Mouse (Mus musculus) heart, postnatal 0 days (tissue): ENCODE results near the gene 4930590J08Rik. TPM values are rescaled to one million over a fixed set of nuclear protein-coding genes. Genes with fewer than 3 reads are reported as not detected.
"Not testable (repeated sequence)": the region's sequence is repeated elsewhere in the genome, so short reads cannot be mapped to it uniquely, and the experiment has no call there.

Experiments
- ATAC-seq: fragments of 200-750 bp; cut with Nextera tagmentation; 2 replicates; pipeline ENCODE4 v1.8.0; 2017; ENCODE audit warnings: low read depth, moderate number of reproducible peaks, moderate library complexity; ENCODE audit not compliant: insufficient read depth
- DNase-seq: peaks from one replicate; pipeline ENCODE4 v3.0.0-alpha.2; 2016; ENCODE audit warnings: low spot score
- H3K27ac ChIP-seq: fragments of 300-500 bp; sonication (generic); 2 replicates; pipeline ENCODE4 v1.5.1; 2014; ENCODE audit warnings: low read depth, mild to moderate bottlenecking
- H3K27me3 ChIP-seq: fragments of 300-500 bp; sonication (generic); 2 replicates; pipeline ENCODE4 v1.6.1; 2014; ENCODE audit warnings: low read length, mixed read lengths; ENCODE audit not compliant: control insufficient read depth, insufficient read depth
- H3K36me3 ChIP-seq: fragments of 300-500 bp; sonication (generic); replicated peaks from 2 replicates; pipeline ENCODE4 v1.6.1; 2014; ENCODE audit warnings: low read length, mixed read lengths; ENCODE audit not compliant: control insufficient read depth, insufficient read depth
- H3K4me1 ChIP-seq: fragments of 300-500 bp; sonication (generic); 2 replicates; pipeline ENCODE4 v1.6.1; 2014; ENCODE audit warnings: antibody characterized with exemption; ENCODE audit not compliant: control insufficient read depth, insufficient read depth
- H3K4me2 ChIP-seq: fragments of 300-500 bp; sonication (generic); 2 replicates; pipeline ENCODE4 v1.6.1; 2014; ENCODE audit warnings: low read depth, mild to moderate bottlenecking, low read length, moderate library complexity
- H3K4me3 ChIP-seq: fragments of 300-500 bp; sonication (generic); 2 replicates; pipeline ENCODE4 v1.5.1; 2014; ENCODE audit warnings: low read depth, low read length
- H3K9ac ChIP-seq: fragments of 300-500 bp; sonication (generic); replicated peaks from 2 replicates; pipeline ENCODE4 v1.6.1; 2014; ENCODE audit warnings: low read depth, low read length, mixed read lengths
- H3K9me3 ChIP-seq: fragments of 300-500 bp; sonication (generic); replicated peaks from 2 replicates; pipeline ENCODE4 v1.6.1; 2016; ENCODE audit warnings: low read length; ENCODE audit not compliant: control insufficient read depth
- CTCF ChIP-seq: IDR thresholded peaks from 2 replicates; pipeline ENCODE4 v1.5.1; 2016; ENCODE audit warnings: antibody characterized with exemption, control low read depth, low read depth
- EP300 ChIP-seq: IDR thresholded peaks from 2 replicates; pipeline ENCODE4 v1.6.1; 2016; ENCODE audit warnings: antibody characterized with exemption, low read depth
- WGBS: fragments of 180-500 bp; shearing (Covaris S2); extraction: QIAGEN DNeasy Blood & Tissue Kit; methylation state at CpG from one replicate; pipeline ENCODE4 v1.1.7; 2014; 5-methylcytosine and 5-hydroxymethylcytosine counted together
- polyA plus RNA-seq: library from polyadenylated mRNA; unstranded; fragments of >200 nt; fragmentation: Nextera tagmentation; extraction: Ambion mirVana; gene quantifications from 2 replicates; pipeline ENCODE4 v1.2.1, GENCODE M21; 2015
- total RNA-seq: library from RNA; depleted of rRNA; stranded (reverse); fragments of >200 nt; gene quantifications from 2 replicates; pipeline ENCODE4 v1.2.3, GENCODE M21; 2014; ENCODE audit warnings: low replicate concordance; rRNA removed

4930590J08Rik gene
- 0.43 and 1.1 TPM in 2 replicates for total RNA-seq
- polyA plus RNA-seq: 0.10 and 0.11 TPM in 2 replicates

DNA sequence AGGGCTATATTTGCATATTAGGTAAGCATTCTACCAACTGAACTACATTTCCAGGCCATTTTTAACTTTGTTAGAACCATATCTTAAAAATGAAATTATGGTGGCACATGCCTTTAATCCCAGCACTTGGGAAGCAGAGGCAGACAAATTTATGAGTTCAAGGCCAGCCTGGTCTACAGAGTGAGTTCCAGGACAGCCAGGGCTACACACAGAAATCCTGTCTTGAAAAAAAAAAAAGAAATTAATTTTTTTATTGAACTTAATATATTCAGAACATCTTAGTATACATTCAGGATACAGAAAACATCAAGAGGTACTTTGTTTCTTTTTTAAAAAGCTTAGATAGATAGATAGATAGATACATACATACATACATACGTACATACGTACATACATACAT lies at the start of gene 4930590J08Rik:
Gene 4930590J08Rik (plus strand): TSS at position 301 of the 400 bp plus-strand sequence.
- not testable (repeated sequence) for H3K4me2 ChIP-seq, DNase-seq, H3K27ac ChIP-seq, H3K4me1 ChIP-seq, H3K27me3 ChIP-seq, H3K9me3 ChIP-seq, ATAC-seq, H3K9ac ChIP-seq, H3K4me3 ChIP-seq
- WGBS: 95% methylated on average over 2 of the region's 2 CpGs
- H3K36me3 ChIP-seq: peaks cover 34% of the 10 kb centered on the region

- no peak overlapping the region for H3K27ac ChIP-seq
- ATAC-seq: no peak
- 51% methylated on average over 5 of the region's 5 CpGs for WGBS
- H3K4me1 ChIP-seq: no peaks in the 10 kb centered on the region
- peaks cover 4% of the 10 kb centered on the region for H3K9me3 ChIP-seq
- no peak overlapping the region for H3K4me3 ChIP-seq
- H3K36me3 ChIP-seq: no peaks in the 10 kb centered on the region
- no peak for DNase-seq
- no peak overlapping the region for H3K4me2 ChIP-seq
- TF ChIP-seq CTCF (no peak), EP300 (no peak)
- no peak overlapping the region for H3K9ac ChIP-seq
- H3K27me3 ChIP-seq: 0 out of 2 replicates have a peak, but pooled peaks cover 4% of the 10 kb centered on the region
These were observed 44.3 kb upstream of the 4930590J08Rik start for GRCm38 (mm10) chr6:91858339-91858738.

- Histone ChIP-seq H3K9me3 (peaks cover 4% of the 10 kb centered on the region), H3K36me3 (no peaks in the 10 kb centered on the region), H3K27ac (no peak overlapping the region), H3K9ac (no peak overlapping the region), H3K4me3 (no peak overlapping the region), H3K4me1 (no peaks in the 10 kb centered on the region), H3K4me2 (no peak overlapping the region), H3K27me3 (0 out of 2 replicates have a peak, but pooled peaks cover 8% of the 10 kb centered on the region)
- no peak for ATAC-seq
- DNase-seq: no peak
- TF ChIP-seq EP300 (no peak), CTCF (no peak)
These were observed 39.8 kb upstream of the 4930590J08Rik start for GRCm38 (mm10) chr6:91862848-91863247.

- WGBS: 69% methylated on average over 5 of the region's 5 CpGs
- DNase-seq (no peak), ATAC-seq (no peak)
- peaks cover 4% of the 10 kb centered on the region for H3K9me3 ChIP-seq
- TF ChIP-seq CTCF (no peak), EP300 (no peak)
- H3K4me1 ChIP-seq: no peaks in the 10 kb centered on the region
- no peak overlapping the region for H3K4me2 ChIP-seq
- no peak overlapping the region for H3K27ac ChIP-seq
- no peak overlapping the region for H3K9ac ChIP-seq
- no peaks in the 10 kb centered on the region for H3K36me3 ChIP-seq
- H3K27me3 ChIP-seq: 0 out of 2 replicates have a peak, but pooled peaks cover 5% of the 10 kb centered on the region
- H3K4me3 ChIP-seq: no peak overlapping the region
These were observed 38.0 kb upstream of the 4930590J08Rik start for GRCm38 (mm10) chr6:91864595-91864994.

DNA sequence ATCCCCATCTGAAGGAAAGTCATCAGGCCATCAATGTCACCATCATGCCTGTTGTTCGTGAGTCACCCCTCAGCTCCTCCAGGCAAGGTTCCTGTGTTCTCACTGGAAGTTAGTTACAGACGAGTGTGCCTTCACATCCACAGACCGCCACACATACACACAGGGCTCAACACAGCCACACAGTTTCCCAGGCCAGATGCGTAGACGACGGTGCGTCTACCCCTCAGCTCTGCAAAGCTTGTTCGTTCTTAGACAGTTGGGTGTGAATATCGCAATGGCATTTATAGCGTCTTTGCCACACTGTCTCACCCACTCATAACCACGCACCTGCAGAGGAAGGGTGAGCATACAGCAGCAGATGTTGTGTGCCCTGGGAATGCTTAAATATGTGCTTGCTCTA lies 37.0 kb upstream of the 4930590J08Rik start:
- 80% methylated on average over 11 of the region's 11 CpGs for WGBS
- H3K27ac ChIP-seq: no peak overlapping the region
- TF ChIP-seq CTCF (no peak), EP300 (no peak)
- no peak for DNase-seq
- no peak for ATAC-seq
- no peak overlapping the region for H3K4me2 ChIP-seq
- no peak overlapping the region for H3K9ac ChIP-seq
- no peak overlapping the region for H3K4me3 ChIP-seq
- no peaks in the 10 kb centered on the region for H3K4me1 ChIP-seq
- 0 out of 2 replicates have a peak, but pooled peaks cover 5% of the 10 kb centered on the region for H3K27me3 ChIP-seq
- H3K36me3 ChIP-seq: no peaks in the 10 kb centered on the region
- peaks cover 2% of the 10 kb centered on the region; the same call in 1 of the 2 replicates for H3K9me3 ChIP-seq

GRCm38 (mm10) chr6:91868091-91868490 lies 34.5 kb upstream of the 4930590J08Rik start:
- Histone ChIP-seq H3K4me1 (no peaks in the 10 kb centered on the region), H3K4me3 (no peak overlapping the region), H3K27ac (no peak overlapping the region), H3K9ac (no peak overlapping the region), H3K36me3 (no peaks in the 10 kb centered on the region), H3K27me3 (0 out of 2 replicates have a peak, but pooled peaks cover 5% of the 10 kb centered on the region), H3K9me3 (no peaks in the 10 kb centered on the region), H3K4me2 (no peak overlapping the region)
- DNase-seq: no peak
- no peak for TF ChIP-seq CTCF
- TF ChIP-seq EP300: no peak
- WGBS: 80% methylated on average over 5 of the region's 5 CpGs
- no peak for ATAC-seq
